Mouse (Mus musculus) spleen, adult 18-20 months (tissue): ENCODE data around the gene Pomgnt2.
A peak's percentile ranks its signal among the peaks of the same experiment; 100 is the strongest.

Experiments
- DNase-seq, 2 experiments: peaks; one replicate each; pipeline ENCODE4 v3.0.0; 2022; ENCODE audit warnings: mixed read lengths in 2 of 2

Gene Pomgnt2

GRCm38 (mm10) chr9:122012816-122013215 lies 15.9 kb upstream of the Pomgnt2 start:
- DNase-seq: no peak

- no peak for DNase-seq
Observed at GRCm38 (mm10) chr9:122010751-122011150, 13.8 kb upstream of the Pomgnt2 start.

- DNase-seq: no peak
Observed at GRCm38 (mm10) chr9:122008876-122009275, 12.0 kb upstream of the Pomgnt2 start.

- DNase-seq: no peak
Observed at GRCm38 (mm10) chr9:122006609-122007008, 9.7 kb upstream of the Pomgnt2 start.

DNA sequence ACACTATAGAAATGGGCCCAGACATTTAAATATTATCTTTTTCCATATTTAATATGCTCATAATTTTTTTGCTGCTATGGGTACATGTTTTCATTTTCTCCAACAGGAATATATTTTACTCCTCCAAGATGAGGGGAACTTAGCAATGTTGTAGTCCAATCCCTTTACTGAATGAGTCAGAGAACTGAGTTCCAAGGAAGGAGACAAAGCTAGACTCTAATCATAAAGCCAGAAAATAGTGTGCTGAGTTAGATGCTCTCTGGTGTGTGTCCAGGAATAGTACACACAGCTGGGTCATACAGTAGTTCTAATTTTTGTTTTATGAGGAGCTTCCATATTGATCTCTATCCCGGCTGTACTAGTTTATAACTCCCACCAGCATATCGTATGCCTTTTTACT lies 9.3 kb upstream of the Pomgnt2 start:
- DNase-seq: no peak

DNA sequence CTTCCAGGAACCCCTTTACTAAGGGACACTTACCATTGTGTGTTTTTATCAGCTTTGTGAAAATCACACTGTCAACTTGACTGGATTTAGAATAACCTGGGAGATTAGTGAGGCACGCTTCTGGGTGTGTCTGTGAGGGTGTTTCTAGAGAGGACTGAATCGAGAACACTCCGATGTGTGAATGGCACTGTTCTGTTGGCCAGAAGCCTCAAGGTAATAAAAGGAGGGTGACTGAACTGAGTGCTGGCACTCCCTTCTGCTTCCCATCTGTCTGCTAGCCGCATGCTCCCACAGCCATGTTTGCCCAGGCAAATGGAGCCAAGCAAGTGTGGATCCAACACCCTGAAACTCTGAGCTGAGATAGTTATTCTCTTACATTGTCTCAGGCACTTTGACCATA lies 1.1 kb upstream of the Pomgnt2 start:
- DNase-seq: no peak

DNA sequence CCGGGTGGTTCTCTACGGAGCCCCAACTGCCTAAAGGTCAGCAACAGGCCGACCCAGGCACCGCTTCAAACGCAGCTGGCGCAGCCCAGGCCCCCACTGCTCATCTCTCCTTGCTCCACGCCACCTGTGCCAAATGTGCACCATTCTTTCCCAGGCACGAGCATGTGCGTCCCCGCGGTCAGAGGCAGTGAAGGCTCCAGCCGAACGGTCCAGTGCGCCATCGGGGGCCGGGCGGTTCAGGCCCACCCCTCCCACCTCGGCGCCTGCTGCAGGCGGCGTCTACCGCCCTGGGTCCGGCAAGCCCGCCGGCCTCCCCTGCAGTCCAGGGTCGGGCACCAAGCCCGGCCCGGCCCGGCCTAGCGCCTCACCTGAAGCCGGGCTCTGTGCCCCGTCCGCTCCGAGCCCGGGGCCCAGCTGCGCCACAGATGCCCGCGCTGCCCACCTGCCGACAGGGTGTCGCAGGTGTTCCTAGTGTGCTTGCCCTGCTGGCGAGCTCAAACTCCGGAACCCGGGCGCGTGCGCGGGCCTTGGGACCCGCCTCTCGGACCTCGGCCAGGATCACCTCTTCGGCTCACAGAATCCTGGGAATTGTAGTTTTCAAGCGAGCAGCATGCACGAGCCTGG lies 1.3 kb downstream of the Pomgnt2 start:
- DNase-seq: peak; percentile 10 to 28

DNA sequence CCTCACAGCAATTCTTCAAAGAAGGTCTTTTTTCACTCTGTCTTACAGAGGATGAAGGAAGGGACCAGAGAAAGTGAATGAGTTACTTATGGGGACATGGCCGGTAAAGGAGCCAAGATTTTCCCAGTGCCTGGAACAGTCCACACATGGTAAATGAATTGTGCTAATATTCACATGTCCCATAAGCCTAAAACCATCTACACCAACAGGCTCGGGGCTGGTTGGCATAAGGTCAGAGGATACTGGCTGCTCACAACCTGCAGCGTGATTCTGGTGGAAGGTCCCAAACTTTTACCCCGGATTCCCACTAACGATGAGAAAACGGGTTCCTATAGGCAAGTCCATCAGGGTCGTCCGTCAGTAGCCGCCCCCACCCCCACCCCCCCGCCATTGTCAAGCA lies 1.8 kb downstream of the Pomgnt2 start:
- no peak for DNase-seq

- no peak for DNase-seq
Observed at GRCm38 (mm10) chr9:121993047-121993446, 3.9 kb downstream of the Pomgnt2 start.

DNA sequence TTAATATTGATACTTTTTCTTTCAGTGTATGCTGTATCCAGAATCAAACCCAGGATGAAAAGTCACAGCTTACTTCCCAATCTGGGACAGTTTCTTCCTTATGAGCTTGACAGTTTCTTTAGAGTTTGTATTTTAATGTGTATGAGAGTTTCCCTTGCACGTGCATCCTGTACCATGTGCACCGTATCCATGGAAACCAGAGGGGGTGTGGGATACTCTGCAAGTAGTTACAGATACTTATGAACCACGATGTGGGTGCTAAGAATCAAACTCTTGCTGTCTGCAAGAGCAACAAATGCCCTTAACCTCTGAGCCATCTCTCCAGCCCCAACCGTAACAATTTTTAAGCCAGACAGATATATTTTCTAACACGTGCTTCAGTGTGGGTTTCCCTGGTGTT lies 5.9 kb downstream of the Pomgnt2 start:
- DNase-seq: no peak

DNA sequence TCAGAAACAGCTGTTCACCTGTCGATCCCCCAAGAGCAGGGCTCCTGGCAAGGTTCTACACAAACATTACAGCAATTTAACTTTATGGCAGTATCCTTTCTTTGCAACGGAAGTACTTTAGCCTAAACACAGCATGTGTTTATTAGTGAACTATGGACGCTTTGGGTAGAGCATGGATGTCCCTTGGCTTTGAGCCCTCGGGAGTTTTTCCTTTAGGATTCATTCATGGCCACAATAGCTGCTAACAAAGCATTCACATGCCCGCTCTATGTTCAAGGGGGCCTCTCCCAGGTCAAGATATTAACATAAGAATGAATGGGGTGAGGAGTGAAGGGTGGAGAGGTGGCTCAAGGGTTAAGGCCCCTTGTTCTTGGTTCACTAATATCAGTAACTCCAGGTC lies 7.4 kb downstream of the Pomgnt2 start:
- no peak for DNase-seq

DNA sequence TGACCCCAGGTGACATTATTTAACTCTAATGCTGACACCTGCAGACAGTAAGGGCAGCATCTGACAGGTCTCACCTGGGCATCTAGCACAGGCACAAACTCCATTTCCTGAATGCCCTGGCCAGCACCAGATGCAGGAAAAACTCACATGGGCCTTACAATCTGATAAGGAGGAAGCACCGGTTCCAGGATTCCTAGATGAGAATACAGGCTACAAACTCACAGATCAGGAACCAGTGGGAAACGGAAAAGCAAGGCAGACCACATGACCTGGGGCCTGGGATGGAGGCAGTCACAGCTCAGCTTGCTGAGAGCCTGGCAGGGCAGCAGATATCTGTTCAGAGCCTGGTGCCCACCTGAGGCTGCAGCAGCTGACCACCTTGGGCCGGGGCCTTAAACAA lies 8.0 kb downstream of the Pomgnt2 start:
- no peak for DNase-seq

DNA sequence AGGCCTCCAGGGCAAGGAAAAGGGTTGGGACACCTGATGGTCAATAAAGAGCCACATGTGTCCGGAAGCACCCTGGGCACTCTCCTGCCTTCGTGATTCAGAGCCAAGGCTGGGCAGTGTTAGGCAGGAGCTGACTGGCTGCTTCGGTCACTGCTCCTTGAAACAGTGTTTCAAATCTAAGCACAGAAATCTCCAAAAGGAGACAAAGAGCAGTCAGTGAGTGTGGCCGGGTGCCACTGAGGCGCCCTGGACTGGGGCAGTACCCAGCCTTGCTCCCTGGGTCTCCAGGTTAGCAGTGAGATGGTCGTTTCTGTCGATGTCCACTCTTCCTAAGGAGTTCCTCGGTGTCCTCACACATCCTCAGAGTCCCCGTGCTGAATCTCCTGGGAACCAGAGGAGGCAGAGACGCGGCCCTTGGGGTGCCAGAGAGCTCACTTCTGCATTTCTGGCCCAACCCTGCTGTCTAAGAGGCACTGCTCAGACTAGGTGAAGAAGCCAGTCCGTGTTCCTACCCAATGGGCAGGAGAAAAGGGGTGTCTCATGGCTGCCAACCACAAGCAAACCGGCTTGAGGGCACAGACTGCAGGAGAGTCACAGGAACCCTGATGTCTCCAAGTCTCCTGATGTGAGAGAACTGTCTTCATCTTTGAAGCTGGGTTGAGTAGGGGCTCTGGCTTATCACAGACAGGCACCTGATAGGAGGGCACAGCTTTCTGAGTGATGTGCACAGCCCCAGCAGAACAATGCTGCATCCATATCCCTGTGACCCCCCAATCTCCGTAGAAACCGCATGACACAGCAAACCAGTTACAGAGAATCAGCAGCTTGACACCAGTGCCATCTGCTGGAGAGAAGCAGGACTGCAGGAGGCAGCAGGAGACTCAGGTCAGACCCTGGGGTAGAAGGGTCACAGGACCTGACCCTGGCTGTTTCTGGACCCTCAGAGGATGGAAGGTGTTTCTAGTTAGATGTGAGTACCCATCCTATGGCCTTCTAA lies 12.1 kb downstream of the Pomgnt2 start:
- DNase-seq: peak; percentile 53 to 78

GRCm38 (mm10) chr9:121983504-121983903 lies 13.4 kb downstream of the Pomgnt2 start:
- peak; percentile 34 to 69 for DNase-seq

DNA sequence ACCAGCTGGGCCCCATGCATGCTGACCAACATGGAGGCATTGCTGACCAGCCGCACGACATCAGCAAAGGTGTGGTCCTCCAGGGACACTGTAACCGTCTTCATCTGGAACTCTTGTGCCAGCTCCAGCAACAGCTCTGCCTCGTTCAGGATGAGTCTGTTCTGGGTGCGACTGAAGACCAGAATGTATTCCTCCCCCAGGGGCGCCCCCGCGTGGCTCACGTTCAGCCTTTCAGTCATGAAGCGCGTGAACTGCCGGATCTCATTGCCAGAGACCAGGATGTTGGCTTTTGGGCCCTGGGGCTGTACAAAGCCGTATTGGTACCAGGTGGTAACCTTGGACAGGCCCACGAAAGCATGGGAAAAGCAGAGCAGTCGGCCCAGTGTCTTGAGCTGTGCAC lies 14.2 kb downstream of the Pomgnt2 start:
- DNase-seq: no peak

- DNase-seq: no peak
Observed at GRCm38 (mm10) chr9:121982214-121982613, 14.7 kb downstream of the Pomgnt2 start.

- no peak for DNase-seq
Observed at GRCm38 (mm10) chr9:121981466-121982105, 15.3 kb downstream of the Pomgnt2 start.

GRCm38 (mm10) chr9:121981046-121981445 lies 15.9 kb downstream of the Pomgnt2 start:
- DNase-seq: no peak

GRCm38 (mm10) chr9:121975321-121975720 lies 21.6 kb downstream of the Pomgnt2 start:
- DNase-seq: no peak

GRCm38 (mm10) chr9:121974141-121974986 lies 22.5 kb downstream of the Pomgnt2 start:
- DNase-seq: no peak

- DNase-seq: no peak
Observed at GRCm38 (mm10) chr9:121973207-121973606, 23.7 kb downstream of the Pomgnt2 start.

DNA sequence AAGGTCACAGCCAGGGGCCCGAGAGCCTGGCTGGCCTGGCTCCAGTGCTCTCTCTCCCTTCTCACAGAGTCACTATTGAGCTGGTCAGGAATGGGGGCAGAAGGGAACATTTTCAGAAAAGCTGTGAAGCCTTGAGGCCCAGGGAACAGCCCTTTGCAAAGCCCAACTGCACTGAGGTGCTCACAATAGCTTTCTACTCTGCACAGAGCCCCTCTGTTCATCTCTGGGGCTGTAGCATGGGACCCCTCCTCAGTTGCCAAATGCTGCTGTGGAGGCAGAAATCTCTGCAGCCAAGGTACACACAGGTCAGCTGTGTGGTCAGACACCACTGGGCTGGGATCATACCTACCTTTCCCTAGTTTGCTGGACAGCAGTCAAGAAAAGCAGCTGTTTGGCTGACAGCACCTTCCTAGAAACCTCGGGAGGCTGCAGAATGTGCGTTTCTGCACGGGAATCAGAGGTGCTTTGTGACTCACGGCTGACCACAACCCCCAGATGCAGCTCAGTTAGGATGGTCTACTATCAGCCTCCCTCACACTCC lies 27.0 kb downstream of the Pomgnt2 start:
- DNase-seq: no peak
